Mouse (Mus musculus) hindbrain, embryonic 13.5 days (tissue): ENCODE measurements at regions not wholly inside any gene's neighbourhood (a gene's known extent, or its start where the extent isn't known, plus 50 kb on each side); places are given as distances from the start of the nearest gene placed in this dataset.
A peak's percentile ranks its signal among the peaks of the same experiment; 100 is the strongest.

ENCODE experiments used
- ATAC-seq: fragments of 200-750 bp; cut with Nextera tagmentation; 2 replicates; pipeline ENCODE4 v1.8.0; 2017; ENCODE audit warnings: moderate TSS enrichment; ENCODE audit not compliant: low FRiP score
- H3K27ac ChIP-seq: fragments of 300-500 bp; sonication (generic); 2 replicates; pipeline ENCODE4 v1.5.1; 2015; ENCODE audit warnings: inconsistent platforms, mild to moderate bottlenecking, moderate library complexity
- H3K27me3 ChIP-seq: fragments of 300-500 bp; sonication (generic); 2 replicates; pipeline ENCODE4 v1.6.1; 2015; ENCODE audit warnings: mild to moderate bottlenecking, inconsistent platforms
- H3K36me3 ChIP-seq: fragments of 300-500 bp; sonication (generic); 2 replicates; pipeline ENCODE4 v1.6.1; 2015; ENCODE audit warnings: mild to moderate bottlenecking, inconsistent platforms
- H3K4me1 ChIP-seq: fragments of 300-500 bp; sonication (generic); replicated peaks from 2 replicates; pipeline ENCODE4 v1.6.1; 2015; ENCODE audit warnings: inconsistent platforms
- H3K4me2 ChIP-seq: fragments of 300-500 bp; sonication (generic); 2 replicates; pipeline ENCODE4 v1.6.1; 2015; ENCODE audit warnings: inconsistent platforms, mild to moderate bottlenecking, moderate library complexity
- H3K4me3 ChIP-seq: fragments of 300-500 bp; sonication (generic); 2 replicates; pipeline ENCODE4 v1.5.1; 2015; ENCODE audit warnings: mild to moderate bottlenecking, inconsistent platforms
- H3K9ac ChIP-seq: fragments of 300-500 bp; sonication (generic); 2 replicates; pipeline ENCODE4 v1.6.1; 2015; ENCODE audit warnings: mild to moderate bottlenecking, inconsistent platforms
- H3K9me3 ChIP-seq: fragments of 300-500 bp; sonication (generic); 2 replicates; pipeline ENCODE4 v1.6.1; 2016; ENCODE audit warnings: inconsistent platforms
- WGBS: fragments of 180-500 bp; shearing (Covaris S2); methylation state at CpG from one replicate; pipeline ENCODE4 v1.1.7; 2015; 5-methylcytosine and 5-hydroxymethylcytosine counted together

DNA sequence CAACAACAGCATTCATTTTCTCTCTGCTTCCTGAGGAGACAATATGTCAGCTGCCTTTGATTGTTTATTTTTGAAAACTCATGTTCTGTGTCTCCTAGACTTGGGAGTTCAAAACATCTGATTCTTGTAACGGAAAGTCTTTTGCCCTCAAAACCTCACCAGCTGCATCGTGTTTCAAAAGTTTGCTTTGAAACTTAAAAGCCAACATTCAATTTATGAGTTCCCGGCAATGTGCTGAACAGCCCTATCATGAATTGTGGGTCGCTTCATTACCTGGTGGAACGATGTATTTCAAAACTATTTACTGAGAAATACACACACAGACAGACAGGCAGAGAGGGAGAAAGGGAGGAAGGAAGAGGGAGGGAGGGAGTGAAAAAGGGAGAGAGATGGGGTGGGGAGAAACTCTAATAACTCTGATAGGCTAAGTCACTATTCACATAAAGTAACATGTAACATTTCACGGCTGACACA, 356.3 kb upstream of the Lmcd1 start:
- WGBS: 84% methylated on average over 6 of the region's 6 CpGs
- H3K4me3 ChIP-seq: no peak overlapping the region
- no peak overlapping the region for H3K4me2 ChIP-seq
- H3K4me1 ChIP-seq: peaks cover 13% of the 10 kb centered on the region
- no peak for ATAC-seq
- no peaks in the 10 kb centered on the region for H3K9me3 ChIP-seq
- H3K36me3 ChIP-seq: no peaks in the 10 kb centered on the region
- H3K27ac ChIP-seq: no peak overlapping the region
- H3K9ac ChIP-seq: no peak overlapping the region
- H3K27me3 ChIP-seq: no peaks in the 10 kb centered on the region

DNA sequence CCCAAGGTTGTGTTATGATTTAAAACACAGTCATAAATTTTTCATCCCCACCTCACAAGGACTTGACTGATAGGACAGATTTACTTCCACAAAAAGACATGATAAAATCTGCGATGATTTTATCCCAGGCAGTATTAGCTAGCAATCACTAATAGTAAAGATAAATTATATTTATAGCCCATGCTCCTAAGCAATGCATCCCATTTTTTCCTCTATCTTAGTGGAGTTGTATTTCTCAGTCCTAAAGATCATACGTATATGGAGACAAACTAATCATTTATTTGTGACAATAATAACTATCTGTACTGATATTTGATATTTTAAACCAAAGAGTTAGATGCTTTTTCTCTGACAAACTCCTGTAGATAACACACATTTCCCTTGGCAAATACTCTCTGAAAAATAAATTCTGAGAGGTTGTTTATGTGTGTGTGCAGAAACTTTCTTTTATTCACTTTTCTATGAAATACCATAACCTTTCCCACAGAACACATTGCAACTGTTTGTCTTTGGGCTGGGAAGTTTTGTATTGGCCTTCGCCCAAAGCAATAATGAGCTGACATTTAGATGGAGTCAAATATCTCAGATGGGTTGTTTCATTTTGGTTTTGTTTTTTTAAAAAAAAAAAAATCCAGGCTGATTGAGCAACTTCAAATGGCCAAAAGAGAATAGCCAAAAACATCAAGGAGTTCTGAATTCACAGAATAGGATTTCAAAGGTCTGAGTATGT, 355.5 kb upstream of the Lmcd1 start:
- WGBS: 89% methylated on average over 3 of the region's 3 CpGs
- no peak overlapping the region for H3K9ac ChIP-seq
- no peaks in the 10 kb centered on the region for H3K36me3 ChIP-seq
- no peaks in the 10 kb centered on the region for H3K27me3 ChIP-seq
- peaks cover 13% of the 10 kb centered on the region for H3K4me1 ChIP-seq
- no peaks in the 10 kb centered on the region for H3K9me3 ChIP-seq
- H3K4me2 ChIP-seq: no peak overlapping the region
- H3K4me3 ChIP-seq: no peak overlapping the region
- no peak for ATAC-seq
- no peak overlapping the region for H3K27ac ChIP-seq

DNA sequence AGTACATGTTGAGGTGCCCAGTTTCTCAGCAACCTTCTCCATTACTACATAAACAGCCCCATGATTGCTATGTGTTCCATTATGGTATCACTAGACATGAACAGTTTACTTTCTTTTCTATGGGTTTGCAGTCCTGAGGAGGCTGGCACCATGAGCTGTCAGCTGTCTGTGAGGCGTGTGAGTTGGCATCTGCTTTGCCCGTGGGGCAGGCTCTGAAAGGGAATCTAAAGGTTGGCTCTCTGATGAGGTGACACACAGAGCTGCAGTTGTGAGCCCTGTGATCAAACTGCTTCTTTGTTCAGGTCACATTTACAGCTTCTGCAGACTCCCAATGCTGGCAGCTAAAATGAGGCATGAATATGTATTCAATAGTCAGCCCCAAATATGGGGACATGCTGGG, 341.0 kb upstream of the Lmcd1 start:
- no peak overlapping the region for H3K4me3 ChIP-seq
- H3K27ac ChIP-seq: no peak overlapping the region
- no peak overlapping the region for H3K9ac ChIP-seq
- no peak for ATAC-seq
- no peaks in the 10 kb centered on the region for H3K36me3 ChIP-seq
- H3K4me2 ChIP-seq: no peak overlapping the region
- no peaks in the 10 kb centered on the region for H3K4me1 ChIP-seq
- H3K9me3 ChIP-seq: no peaks in the 10 kb centered on the region
- H3K27me3 ChIP-seq: no peaks in the 10 kb centered on the region
- WGBS: 75% methylated on average over 2 of the region's 2 CpGs

- Histone ChIP-seq H3K4me1 (0 out of 2 replicates have a peak, but pooled peaks cover 2% of the 10 kb centered on the region), H3K9me3 (no peaks in the 10 kb centered on the region), H3K27ac (no peak overlapping the region), H3K4me2 (no peak overlapping the region), H3K9ac (no peak overlapping the region), H3K27me3 (no peaks in the 10 kb centered on the region), H3K36me3 (no peaks in the 10 kb centered on the region), H3K4me3 (no peak overlapping the region)
- no peak for ATAC-seq
- WGBS: 69% methylated on average over 1 of the region's 1 CpGs
Measured at GRCm38 (mm10) chr6:111954401-111954800, 319.2 kb upstream of the Lmcd1 start.

DNA sequence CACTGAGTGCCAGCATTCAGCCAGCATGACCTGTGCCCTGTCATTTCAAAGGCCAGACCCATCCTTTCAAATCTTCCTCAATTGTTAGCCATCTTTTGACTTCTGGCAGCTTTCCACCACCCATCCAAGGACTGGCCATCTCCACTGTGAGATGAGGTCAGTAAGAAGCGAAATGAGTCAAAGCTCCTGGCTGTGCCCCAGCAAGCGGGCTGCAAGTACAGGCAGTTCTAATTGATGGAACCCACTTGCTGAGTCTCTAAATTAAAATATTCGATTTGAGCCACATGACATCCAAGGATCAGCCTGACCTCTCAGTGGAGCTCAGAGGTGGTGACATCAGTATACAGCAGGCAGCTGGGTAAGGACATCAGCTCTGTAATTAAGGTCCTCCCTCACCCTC, 307.8 kb upstream of the Lmcd1 start:
- Histone ChIP-seq H3K27ac (no peak overlapping the region), H3K4me2 (no peak overlapping the region), H3K4me3 (no peak overlapping the region), H3K9me3 (no peaks in the 10 kb centered on the region; the same call in 1 of the 2 replicates), H3K4me1 (no peaks in the 10 kb centered on the region), H3K27me3 (no peaks in the 10 kb centered on the region), H3K9ac (no peak overlapping the region), H3K36me3 (no peaks in the 10 kb centered on the region)
- ATAC-seq: no peak
- WGBS: 48% methylated on average over 3 of the region's 3 CpGs

DNA sequence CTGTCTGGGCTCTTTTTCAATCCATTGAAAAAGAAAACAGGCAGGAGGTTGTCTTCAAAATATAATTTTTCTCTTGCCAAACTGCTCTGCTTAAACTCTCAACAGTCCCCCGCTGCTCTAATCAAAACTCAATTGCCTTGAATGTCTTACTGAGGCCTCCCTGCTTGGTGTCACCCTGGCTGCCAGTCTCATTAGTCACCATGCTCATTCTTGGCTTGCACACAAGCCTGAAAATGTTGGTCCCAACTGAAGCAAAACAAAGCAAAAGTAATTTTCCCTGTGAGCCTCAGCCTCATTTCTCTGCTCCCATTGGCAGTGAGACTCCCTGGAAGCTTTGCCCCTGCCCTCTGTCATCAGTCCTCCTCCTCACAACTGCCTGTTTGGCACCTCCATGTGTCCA, 288.1 kb upstream of the Lmcd1 start:
- ATAC-seq: no peak
- Histone ChIP-seq H3K36me3 (no peaks in the 10 kb centered on the region), H3K27me3 (no peaks in the 10 kb centered on the region), H3K4me3 (no peak overlapping the region), H3K27ac (no peak overlapping the region), H3K4me1 (0 out of 2 replicates have a peak, but pooled peaks cover 4% of the 10 kb centered on the region), H3K9me3 (no peaks in the 10 kb centered on the region), H3K9ac (no peak overlapping the region), H3K4me2 (no peak overlapping the region)
- WGBS: 71% methylated on average over 1 of the region's 1 CpGs

DNA sequence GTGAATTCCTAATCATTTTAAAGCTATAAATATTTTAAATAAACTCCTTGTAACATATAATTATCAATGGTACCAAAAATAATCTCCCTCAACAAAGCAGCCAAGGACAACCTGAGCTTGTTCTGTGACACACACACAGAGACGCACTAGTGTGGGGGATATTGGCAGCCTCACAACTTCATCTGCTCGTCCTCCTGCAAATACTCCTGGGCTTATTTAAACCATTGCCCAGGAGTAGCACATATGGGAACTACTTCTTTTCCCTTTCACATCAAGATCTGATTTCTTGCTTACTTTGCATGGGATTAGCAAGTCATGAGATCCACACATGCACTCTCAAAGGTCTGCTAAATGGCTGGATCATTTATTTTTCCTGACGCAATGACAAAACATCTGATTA, 277.7 kb upstream of the Lmcd1 start:
- WGBS: 70% methylated on average over 3 of the region's 3 CpGs
- Histone ChIP-seq H3K9me3 (no peaks in the 10 kb centered on the region), H3K4me2 (no peak overlapping the region), H3K27me3 (no peaks in the 10 kb centered on the region), H3K27ac (no peak overlapping the region), H3K36me3 (no peaks in the 10 kb centered on the region), H3K4me3 (no peak overlapping the region), H3K4me1 (no peaks in the 10 kb centered on the region), H3K9ac (no peak overlapping the region)
- ATAC-seq: no peak

- no peaks in the 10 kb centered on the region for H3K27me3 ChIP-seq
- H3K4me1 ChIP-seq: no peaks in the 10 kb centered on the region
- no peak for ATAC-seq
- no peak overlapping the region for H3K9ac ChIP-seq
- 76% methylated on average over 3 of the region's 3 CpGs for WGBS
- no peak overlapping the region for H3K4me3 ChIP-seq
- no peak overlapping the region for H3K4me2 ChIP-seq
- no peaks in the 10 kb centered on the region for H3K9me3 ChIP-seq
- no peaks in the 10 kb centered on the region for H3K36me3 ChIP-seq
- no peak overlapping the region for H3K27ac ChIP-seq
Measured at GRCm38 (mm10) chr6:112003784-112004471, 269.6 kb upstream of the Lmcd1 start.

DNA sequence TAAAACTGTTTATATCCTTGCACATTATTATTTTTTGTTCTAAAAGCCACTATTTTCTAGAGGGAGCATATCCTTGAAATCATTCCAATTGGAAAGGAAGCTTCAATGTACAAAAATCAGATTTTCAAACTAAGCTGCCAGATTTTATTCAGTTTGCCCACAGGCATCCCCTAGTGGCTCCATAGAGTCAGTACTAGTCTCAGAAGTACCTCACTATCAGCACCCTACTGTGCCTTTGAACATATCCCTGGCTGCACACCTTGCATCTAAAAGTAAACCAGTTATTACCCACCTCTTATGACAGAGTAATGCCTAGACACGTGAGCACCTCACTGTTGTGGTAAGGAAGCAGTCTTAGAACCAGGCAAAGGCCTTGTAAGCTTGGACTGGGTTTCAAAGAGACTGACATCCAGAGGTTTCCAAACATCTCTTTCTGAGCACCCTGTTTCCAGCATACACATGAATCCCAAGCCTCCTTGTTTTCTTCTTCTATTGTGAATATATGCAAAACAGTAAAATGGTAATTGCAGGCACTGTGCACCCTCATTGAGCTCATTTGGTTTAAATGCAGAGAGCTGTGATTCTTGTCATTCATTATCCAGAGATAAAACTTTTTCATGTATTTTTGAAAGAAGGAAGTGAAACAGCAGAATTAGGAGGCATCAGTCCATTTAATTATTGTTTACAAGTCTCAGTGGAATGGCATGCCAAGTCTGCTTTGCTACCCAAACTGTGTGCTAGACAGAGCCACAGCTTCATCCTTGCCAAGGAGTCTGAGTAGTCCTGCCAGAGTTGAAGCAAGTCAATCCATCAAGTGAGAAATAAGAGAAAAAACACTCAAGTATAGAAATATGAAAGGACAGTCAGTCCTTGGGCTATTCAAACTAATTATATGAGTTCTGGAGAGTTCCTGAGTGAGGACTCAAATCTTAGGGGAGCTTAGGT, 247.0 kb upstream of the Lmcd1 start:
- ATAC-seq: no peak
- H3K9ac ChIP-seq: no peak overlapping the region
- H3K4me2 ChIP-seq: no peak overlapping the region
- H3K4me1 ChIP-seq: no peaks in the 10 kb centered on the region
- no peaks in the 10 kb centered on the region for H3K9me3 ChIP-seq
- WGBS: 56% methylated on average over 1 of the region's 1 CpGs
- H3K4me3 ChIP-seq: no peak overlapping the region
- H3K27ac ChIP-seq: no peak overlapping the region
- H3K36me3 ChIP-seq: no peaks in the 10 kb centered on the region
- no peaks in the 10 kb centered on the region for H3K27me3 ChIP-seq

- H3K4me2 ChIP-seq: no peak overlapping the region
- H3K36me3 ChIP-seq: no peaks in the 10 kb centered on the region
- WGBS: 78% methylated on average over 6 of the region's 6 CpGs
- no peak overlapping the region for H3K9ac ChIP-seq
- H3K4me3 ChIP-seq: no peak overlapping the region
- H3K9me3 ChIP-seq: no peaks in the 10 kb centered on the region
- peaks cover 5% of the 10 kb centered on the region for H3K4me1 ChIP-seq
- no peaks in the 10 kb centered on the region for H3K27me3 ChIP-seq
- ATAC-seq: peak; percentile 91
- no peak overlapping the region; the same call in 1 of the 2 replicates for H3K27ac ChIP-seq
Measured at GRCm38 (mm10) chr6:112050548-112051184, 222.9 kb upstream of the Lmcd1 start.

DNA sequence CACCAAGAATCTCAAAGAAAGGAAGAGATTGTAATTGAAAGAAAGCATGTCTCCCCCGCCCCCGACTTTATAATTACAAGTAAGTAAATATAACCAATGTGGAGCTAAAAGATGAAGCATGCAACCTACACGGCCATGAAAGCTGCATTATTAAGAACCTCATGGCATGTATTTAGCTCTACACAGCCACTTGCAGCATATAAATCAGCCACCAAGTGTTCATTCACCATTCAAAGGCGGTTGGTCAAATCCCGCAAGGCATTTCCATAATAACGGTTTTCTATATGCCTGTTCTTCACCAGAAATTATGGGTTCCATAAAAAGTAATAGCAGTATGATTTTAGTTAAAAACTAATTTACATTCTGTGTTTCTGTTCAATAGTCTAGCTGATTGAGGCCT, 221.4 kb upstream of the Lmcd1 start:
- Histone ChIP-seq H3K9ac (no peak overlapping the region), H3K4me1 (peaks cover 5% of the 10 kb centered on the region), H3K4me3 (no peak overlapping the region), H3K9me3 (no peaks in the 10 kb centered on the region), H3K27me3 (no peaks in the 10 kb centered on the region), H3K27ac (no peak overlapping the region), H3K4me2 (no peak overlapping the region), H3K36me3 (no peaks in the 10 kb centered on the region)
- ATAC-seq: no peak
- 82% methylated on average over 6 of the region's 6 CpGs for WGBS

DNA sequence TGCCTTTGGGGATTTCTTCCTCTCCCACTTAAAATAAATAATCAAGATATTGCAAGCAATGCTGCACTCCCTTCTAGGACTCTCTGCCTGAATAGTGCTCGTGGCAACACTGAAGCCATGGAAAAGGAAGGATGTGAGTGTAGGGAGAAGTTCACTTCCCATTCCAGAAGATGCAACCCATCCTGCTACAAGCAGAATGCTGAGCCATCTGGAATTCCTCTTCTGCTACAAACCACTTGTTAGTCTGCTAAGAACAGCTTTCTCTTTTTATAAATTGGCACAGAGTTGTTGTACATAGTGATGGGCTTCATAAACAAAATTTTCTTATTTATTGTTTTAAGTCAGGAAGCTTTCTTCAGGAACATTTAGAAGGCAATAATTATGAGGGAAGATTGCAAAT, 215.7 kb upstream of the Lmcd1 start:
- Histone ChIP-seq H3K36me3 (no peaks in the 10 kb centered on the region), H3K4me2 (no peak overlapping the region), H3K4me1 (no peaks in the 10 kb centered on the region), H3K9me3 (no peaks in the 10 kb centered on the region), H3K4me3 (no peak overlapping the region), H3K9ac (no peak overlapping the region), H3K27ac (no peak overlapping the region), H3K27me3 (no peaks in the 10 kb centered on the region)
- ATAC-seq: no peak
- WGBS: 60% methylated on average over 1 of the region's 1 CpGs
